Mouse (Mus musculus): ENCODE measurements around the gene Mpv17.
A peak's percentile ranks its signal among the peaks of the same experiment; 100 is the strongest.

The Mpv17 gene

DNA sequence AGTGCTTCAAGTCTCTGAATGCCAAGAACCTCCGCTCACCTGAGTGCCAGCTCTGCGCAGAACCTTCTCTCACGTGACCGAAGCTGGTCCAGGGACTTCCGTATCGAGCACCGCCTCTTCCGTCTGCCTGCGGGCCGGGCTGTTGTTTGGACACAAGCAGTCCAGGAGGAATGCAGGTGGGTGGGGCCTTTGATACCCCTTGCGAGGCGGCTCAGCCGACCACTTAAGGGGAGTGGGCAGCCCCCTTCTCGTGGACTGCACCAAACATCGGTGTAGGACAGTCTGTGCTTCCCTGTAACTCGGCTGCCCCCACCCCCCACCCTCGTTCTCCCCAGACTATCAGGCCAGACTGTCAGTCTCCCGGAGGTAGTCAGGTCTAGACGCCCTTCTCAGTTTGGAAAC lies at the start of gene Mpv17:
Gene Mpv17 (minus strand): TSS at position 100 of the 402 bp plus-strand sequence.
- peak; percentile 45 to 73 for DNase-seq (ENCODE audit: low spot score in 2 of 2)

DNA sequence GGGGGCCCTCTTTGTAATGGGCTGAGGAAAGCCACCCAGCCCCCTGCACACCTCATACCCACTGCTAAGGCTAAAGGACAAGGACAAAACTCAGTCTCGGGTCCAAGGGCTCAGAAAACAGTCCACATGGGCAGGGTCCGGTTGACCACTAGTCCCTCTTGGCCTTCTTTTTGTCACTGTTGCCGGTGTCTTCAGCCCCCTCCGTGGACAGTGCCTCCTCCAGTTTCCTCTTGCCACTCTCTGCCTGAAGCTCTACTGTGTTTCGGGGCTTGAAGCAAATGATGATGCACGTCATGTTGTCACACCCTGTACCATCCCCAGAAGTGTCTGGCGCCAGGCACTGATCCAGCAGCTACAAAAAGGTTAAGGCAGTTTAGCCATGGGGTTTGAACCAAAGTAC lies 48.9 kb upstream of the Mpv17 start:
- DNase-seq (ENCODE audit: low spot score in 2 of 2): no peak

DNA sequence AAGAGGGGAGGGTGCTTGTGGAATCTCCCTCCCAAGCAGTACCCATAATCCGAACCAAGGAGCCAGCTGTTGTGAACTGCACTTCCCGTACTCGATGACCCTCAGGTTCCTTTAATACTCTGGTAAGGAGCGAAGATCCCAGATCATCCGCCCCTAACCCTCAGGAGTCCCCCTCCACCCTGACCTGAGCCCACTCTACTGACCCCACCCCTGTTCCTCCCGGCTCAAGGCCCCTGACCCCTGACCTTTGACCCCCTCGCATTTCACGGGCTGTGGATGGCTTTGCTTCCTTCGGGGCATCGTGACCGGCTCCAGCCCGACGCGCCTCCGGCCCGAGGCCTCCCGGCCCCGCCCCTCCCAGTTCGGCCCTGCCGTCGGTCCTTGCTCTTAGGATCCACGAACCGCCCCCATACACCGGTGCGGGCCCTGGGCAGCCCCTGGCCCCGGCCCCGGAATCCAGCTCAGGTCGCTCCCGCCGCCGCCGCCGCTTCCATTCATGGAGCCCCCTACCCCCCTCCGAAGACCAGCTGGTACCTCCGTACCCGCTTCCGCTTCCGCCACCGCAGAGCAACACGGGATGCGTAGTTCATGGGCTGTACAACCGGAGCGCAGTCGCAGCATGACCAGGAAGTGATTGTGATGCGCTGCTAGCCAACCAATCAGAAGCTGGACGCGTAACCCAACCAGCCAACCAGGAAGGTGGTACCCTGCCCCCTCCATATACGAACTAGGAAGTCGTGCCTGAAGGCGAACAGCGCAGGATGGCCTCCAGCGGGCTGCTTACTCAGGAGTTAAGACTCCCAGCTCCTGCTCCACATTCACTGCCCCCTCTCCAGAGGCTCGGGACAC lies 47.9 kb upstream of the Mpv17 start, which contains the start of gene Zfp513:
Gene Zfp513 (minus strand): TSS at position 562 of the 849 bp plus-strand sequence.
- peak; percentile 84 to 93 for DNase-seq (ENCODE audit: low spot score in 2 of 2)

DNA sequence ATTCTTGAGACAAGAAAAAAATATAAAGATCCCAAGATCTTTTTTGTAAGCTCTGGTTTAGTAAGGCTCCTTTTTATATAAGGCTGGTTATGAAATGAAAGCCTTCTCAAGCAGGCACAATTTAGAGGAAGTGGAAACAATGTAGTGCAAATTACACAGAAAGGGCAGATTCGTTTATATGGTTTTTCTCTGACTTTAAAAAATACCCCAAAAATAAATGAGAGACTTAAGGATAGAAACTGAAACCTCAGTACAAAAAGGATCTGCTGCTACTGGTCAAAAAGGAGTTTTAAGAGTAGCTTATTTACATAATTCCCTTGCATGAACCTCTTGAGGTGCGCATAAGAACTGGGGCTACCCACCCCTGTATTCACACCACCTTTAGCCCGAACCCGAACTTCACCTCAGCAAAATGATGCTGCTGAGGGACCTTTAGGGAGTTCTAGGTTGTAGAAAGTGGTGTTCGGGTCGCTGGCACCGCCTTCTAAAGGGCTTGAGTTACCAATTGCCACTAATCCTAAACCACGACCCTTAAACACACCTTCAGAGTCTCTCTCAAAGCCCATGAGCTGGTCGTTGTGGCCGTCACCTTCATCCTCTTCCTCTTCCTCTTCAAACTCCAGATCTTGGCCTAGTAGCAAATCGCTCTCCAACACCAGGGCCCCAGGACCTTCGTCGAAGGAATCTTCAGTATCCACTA lies 47.1 kb upstream of the Mpv17 start:
- DNase-seq (ENCODE audit: low spot score in 2 of 2): no peak

DNA sequence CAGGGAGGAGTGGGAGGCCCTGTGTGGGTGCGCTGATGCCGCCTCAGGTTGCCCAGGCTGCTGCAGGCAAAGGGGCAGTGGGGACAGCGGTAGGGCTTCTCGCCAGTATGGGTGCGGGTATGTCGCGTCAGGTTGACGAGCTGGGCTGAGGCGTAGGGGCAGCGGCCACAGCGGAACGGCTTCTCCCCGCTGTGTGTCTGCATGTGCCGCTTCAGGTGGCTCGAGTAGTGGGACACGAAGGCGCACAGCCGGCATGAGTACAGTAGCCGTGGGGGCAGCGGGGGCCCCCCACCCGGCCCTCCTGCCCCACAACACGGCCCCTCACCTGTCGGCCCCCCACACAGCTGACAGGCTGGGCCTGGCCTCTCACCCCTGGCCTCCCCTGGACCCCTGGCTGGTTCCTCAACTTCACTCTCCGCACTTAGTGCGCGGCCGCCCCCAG lies 46.3 kb upstream of the Mpv17 start:
- DNase-seq (ENCODE audit: low spot score in 2 of 2): no peak

DNA sequence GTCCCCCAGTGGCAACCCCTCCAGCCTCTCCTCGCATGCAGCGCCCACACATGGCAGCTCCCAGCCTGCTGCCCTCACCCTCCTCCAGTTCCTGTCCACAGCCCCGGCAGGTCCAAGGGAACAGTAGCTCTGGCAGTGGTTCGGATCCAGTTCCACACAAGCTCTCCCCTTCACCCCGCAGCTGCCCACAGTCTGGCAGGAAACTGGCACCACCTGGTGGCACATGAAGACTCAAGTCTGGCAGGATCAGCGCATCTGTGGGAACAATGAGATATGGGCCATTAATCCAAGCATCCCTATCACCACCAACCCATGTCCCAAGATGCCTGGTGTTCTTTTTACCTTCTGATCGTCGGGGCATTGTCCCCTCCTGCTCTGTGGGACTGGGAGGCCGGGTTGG lies 45.8 kb upstream of the Mpv17 start:
- no peak for DNase-seq (ENCODE audit: low spot score in 2 of 2)

DNA sequence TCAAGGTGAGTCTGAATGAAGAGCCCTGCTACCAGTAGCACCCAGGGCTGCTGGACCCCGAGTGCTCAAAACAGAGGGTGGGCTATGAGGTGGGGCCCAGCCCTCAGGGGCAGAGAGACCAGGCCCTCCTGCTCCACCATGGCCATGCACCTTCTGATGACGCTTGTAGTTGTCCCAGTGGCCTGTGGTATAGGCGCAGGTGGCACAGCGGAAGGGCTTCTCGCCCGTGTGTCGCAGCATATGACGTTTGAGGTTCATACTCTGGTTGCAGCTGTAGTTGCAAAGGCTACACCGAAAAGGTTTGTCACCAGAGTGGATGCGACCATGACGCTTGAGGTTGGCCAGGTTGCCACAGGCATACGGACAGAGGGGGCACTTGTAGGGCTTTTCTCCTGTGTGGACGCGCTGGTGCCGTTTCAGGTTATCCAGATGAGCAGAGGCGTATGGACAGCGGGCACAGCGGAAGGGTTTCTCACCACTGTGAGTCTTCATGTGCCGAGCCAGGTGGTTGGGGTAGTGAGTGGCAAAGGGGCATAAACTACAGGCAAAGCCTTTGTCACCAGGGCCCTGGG lies 45.4 kb upstream of the Mpv17 start:
- DNase-seq (ENCODE audit: low spot score in 2 of 2): no peak

DNA sequence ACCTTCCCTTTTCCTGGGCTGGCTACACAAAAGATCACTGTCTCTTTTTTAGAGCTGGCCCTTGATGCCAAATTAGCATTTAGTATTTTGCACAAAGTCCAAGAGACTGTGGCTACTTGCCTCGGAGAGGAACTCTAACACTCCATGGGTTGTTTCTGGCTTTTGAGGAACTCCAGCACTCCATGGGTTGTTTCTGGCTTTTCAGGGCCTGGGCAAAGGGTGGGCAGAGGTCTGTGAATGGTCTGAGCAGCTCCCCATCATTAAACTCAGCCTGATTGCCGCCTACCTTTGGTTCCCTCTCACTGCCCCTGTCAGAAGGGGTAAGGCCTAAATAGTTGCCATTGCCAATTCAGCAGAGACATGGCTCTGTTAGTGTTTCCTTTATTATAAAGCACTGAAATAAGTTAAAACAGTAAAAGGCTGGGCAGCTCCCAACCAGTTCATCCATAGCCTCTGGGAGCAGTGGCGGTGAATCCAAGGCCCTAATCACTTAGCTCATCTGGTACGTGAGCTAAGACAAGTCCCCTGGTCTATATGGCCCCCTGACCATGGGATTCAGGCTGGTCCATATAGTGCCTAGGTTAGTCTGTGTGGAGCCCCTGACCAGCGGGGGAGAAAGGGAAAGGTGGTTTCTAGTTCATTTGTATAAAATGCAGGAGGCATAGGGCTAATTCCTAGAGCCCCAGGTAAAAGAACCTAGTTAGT lies 44.7 kb upstream of the Mpv17 start:
- DNase-seq (ENCODE audit: low spot score in 2 of 2): no peak

DNA sequence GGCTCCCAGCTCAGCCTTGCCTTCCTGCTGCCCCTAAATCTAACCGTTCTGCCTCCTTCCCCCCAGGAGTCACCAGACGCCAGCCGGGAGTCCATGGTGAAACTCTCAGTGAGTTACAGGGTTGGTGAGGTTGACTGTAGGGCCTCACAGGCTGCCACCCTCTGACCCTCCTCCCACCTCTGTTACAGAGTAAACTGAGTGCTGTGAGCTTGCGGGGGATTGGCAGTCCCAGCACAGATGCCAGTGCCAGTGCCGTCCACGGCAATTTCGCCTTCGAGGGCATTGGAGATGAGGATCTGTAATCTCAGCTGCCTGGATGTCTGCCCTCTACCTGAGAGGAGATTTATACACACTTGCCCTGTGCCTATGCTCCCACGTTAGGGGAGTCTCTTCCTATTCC lies 44.1 kb upstream of the Mpv17 start:
- no peak for DNase-seq (ENCODE audit: low spot score in 2 of 2)

DNA sequence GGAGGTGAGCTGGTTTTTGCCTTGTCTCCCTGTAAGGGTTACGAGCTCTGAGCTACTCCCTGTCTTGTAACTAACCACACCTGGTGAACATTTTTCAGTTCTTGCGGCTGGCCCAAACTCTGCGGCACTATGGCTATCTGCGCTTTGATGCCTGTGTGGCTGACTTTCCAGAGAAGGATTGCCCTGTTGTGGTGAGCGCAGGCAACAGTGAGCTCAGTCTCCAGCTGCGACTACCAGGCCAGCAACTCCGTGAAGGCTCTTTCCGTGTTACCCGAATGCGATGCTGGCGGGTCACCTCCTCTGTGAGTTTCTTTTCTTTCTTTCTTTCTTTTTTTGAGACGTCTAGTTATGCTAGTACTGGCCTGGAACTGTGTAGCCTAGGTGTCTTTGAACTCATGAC lies 43.0 kb upstream of the Mpv17 start:
- DNase-seq (ENCODE audit: low spot score in 2 of 2): no peak

DNA sequence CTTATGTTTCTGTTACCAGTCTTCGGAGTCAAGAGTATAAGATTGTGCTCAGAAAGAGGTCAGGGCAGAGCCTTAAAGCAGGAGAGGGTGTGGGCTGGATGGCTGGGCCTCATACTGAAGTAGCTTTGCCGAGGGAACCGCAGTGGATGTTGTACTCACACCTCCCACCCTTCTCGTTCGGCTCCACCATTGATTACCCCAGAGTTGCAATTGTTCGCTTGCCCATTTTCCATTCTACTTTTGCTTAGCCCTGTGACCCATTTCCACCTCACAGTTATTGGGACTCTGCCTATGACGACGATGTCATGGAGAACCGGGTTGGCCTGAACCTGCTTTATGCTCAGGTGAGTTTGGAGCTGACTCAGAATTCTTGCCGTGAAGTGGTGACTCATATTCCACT lies 42.2 kb upstream of the Mpv17 start:
- no peak for DNase-seq (ENCODE audit: low spot score in 2 of 2)

DNA sequence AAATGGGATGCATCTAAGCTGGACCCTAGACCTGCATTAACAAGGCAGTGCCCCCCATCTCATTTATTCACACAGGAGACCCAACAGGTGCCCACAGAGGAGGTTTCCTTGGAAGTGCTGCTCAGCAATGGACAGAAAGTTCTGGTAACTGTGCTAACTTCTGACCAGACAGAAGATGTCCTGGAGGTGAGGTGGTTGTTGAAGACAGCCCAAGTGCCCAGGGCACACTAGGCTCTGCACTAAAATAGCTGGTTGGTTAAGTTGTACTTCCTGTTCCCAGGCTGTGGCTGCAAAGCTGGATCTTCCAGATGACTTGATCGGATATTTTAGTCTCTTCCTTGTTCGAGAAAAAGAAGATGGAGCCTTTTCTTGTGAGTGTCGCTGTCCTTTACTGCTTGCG lies 41.6 kb upstream of the Mpv17 start:
- no peak for DNase-seq (ENCODE audit: low spot score in 2 of 2)

DNA sequence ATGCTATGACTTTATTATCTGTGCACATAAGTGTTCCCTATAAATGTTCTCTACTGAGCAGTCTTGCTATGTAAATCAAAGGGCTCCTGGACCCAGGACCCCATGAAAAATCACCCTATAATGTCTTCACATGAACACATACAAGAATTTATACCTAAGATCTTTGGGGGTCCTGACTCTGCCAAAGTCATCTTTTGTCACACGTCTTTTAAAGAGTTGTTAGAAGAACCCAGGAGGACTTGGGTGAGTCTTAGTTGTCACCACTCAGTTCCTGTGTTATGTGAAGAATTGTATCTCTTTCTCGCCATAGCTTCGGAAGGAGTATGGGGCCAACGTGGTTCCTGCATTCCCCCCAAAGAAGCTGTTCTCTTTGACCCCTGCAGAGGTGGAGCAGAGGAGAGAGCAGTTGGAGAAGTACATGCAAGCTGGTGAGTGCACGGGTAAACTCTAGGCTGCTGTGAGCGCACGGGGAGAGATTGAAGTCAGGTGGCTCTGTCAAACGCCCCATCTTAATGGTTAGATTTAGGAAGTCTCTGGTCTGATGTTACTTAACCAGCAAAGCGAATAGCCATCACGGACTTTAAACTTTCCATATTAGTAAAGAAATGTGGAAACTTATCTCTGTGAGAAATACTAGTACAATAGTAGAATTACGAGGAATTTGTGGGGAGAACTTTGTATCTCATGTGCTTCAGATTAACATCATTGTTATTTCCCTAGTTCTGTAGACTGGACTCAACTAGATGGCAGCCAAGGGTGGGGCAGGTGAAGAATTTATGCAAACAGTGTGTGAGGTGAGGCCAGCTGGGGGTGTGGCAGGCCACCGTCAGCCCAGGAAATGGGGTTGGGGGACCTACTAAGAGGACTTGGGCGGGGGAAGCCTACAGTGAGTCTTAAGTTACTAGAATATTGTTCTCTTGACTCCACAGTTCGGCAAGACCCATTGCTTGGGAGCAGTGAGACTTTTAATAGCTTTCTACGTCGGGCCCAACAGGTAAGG lies 40.7 kb upstream of the Mpv17 start:
- no peak for DNase-seq (ENCODE audit: low spot score in 2 of 2)

DNA sequence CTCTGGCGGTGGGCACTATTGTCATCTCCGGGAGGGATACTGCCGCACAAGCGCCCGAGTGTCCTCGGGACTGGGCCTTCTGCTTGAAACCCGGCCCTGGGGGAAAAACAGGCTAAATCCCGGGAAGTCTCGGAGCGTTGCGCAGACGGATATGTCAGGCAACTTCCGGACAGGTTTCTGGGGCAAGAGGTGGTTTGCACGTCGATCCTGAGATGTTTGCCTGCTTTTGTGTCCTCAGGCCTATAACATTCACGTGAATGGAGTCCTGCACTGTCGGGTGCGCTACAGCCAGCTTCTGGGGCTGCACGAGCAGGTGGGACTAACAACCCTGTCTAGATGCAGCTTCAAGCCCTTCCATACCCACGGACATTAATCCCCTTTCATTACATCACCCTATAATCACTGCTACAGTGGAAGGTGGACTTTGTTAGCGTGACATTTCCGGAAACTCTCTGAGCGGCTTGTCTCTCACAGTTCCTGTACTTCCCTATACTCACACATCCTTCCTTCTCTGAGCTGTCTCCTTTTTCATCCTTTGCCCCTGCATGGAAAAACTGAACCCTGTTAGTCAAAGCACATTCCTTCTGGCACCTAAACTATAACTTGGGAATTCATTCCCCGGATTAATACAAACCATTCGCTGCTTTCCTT lies 39.7 kb upstream of the Mpv17 start:
- DNase-seq (ENCODE audit: low spot score in 2 of 2): no peak

DNA sequence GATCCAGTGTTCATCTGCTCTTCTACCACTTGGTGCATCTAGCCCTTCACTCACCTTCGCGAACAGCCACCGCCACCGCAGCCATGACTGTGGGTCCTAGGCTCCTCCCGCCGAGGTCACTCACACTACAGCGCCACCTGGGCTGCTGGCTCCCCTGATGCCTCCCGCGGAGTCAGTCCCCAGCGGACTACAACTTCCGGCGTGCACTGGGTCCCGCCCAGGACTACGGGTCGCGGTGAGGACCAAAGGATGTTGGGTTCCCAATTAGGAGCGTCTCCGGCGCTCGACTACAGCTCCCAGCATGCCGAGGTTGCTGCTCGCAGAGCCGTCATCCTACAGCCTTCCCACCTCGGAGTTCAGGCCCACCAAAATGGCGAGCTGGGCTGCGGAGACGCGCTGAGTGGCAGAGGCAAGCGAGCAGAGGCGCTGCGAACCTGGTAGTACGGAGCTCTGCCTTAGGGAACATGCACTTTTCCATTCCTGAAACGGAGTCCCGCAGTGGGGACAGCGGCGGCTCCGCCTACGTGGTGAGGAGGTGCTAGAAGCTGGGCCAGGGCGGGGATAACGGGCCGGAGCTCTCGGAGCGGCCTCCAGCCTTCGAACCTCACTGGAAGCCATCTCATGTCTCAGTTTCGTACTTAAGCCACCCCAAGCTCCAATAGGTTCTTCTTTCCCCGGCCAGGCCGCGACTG lies 39.0 kb upstream of the Mpv17 start, which contains the start of the genes Snx17 and Eif2b4:
Gene Snx17 (plus strand): TSS at position 289 of the 692 bp plus-strand sequence.
Gene Eif2b4 (minus strand): TSS at position 492 of the 692 bp plus-strand sequence.
- DNase-seq (ENCODE audit: low spot score in 2 of 2): peak; percentile 99

DNA sequence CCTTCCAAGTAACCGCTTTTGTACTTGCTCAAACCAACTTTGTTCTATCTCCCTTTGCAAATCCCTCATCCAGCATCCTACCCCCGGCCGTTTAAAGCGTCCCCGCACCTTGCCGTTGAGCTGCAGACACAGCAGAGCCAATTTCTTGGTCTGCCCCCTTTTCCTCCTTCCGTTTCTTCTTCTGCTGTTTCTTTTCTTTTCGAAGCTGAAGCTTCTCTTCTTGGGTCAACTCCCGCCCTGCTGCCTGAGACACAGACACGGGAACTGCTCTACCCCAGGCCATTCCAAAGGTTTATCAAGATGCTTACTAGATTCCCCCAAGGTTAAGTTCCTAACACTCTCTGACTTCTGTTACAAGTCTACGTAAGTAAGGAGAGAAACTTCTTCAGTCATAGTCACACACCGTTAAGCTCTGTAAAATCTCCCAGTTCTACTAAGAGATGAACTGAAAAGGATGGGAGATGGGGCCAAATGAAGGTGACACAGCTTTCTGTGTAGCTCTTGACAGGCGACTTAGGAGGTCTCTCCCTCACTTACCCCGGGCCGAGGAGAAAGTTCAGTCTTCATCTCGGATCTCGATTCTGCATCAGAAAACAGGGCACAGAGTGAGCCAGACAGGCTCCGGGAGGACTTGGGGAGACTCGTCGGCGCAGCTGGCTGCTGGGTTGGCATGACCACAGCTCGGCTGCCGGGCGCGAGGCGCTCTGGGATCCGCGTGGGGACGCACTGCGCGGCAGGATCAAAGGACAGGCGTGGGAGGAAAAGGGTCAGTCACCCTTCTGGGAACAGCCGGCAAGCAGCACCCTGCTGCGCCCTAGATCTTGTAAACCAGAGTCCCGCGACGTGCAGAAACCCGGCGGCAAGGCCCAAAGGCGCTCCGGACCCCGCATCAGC lies 38.2 kb upstream of the Mpv17 start:
- no peak for DNase-seq (ENCODE audit: low spot score in 2 of 2)

DNA sequence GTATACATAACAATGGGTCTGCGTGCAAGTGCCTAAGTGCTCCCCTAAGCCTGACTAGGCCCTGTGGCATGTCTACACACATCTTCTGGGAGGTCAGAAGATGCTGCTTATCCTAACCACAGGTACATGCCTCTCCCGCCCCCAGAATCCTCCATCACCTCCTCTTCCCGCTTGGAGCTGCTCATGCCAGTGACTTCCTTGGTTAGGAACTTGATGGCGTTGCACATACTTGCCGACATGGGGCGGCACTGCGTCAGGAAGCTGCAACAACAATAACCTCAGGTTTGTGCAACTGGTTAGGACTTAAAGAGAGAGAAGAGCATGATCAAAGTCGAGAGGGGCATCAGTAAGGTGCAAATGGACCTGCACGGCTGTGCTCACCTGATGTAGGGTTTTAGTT lies 36.1 kb upstream of the Mpv17 start:
- DNase-seq (ENCODE audit: low spot score in 2 of 2): no peak

DNA sequence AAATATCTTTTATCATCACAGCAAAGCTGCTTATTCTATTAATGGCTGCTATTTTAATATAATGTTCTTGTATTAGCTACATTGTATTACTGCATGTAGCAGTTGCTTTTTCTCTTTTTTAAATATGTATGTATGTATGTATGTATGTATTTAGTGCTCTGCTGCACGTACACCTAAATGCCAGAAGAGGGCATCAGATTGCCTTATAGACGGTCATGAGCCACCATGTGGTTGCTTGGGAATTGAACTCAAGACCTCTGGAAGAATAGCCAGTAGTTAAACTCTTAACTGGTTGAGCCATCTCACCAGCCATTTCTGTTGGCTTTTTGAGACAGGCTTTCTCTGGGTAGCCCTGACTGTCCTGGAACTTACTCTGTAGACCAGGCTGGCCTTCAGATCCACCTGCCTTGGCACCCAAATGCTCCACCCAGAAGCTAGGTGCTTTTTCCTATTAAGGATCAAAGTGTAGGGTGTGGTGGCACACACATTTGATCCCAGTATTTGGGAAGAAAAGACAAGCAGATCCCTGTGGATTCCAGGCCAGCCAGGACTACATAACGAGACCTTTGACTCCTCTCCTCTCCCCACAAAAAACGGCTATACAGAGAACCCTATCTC lies 34.3 kb upstream of the Mpv17 start:
- DNase-seq (ENCODE audit: low spot score in 2 of 2): no peak

Data from cerebellum, postnatal 4 days (tissue).